In genomic region chr5:109923261-109924071, GRCm38 (mm10) we compare ENCODE assay signal across 7 mouse cellular contexts. TPM values are rescaled to one million over a fixed set of nuclear protein-coding genes. Genes with fewer than 3 reads are reported as not detected.
DNase-seq lines count a peak whose midpoint lies in the region; ATAC-seq lines count a peak whose summit lies in the region.
"Not testable (repeated sequence)": the region's sequence is repeated elsewhere in the genome, so short reads cannot be mapped to it uniquely, and the experiment has no call there.

Gm15446 (plus strand) TSS chr5:109923400.

- H3K27ac ChIP-seq in embryonic facial prominence, embryonic 11.5 days (replicated peaks; ENCODE audit: low read depth, low read length), result not testable (repeated sequence)
- H3K27ac ChIP-seq in limb, embryonic 10.5 days, result peak within 1 kb of the TSS; percentile 64; the same call in 1 of the 2 replicates
- H3K27ac ChIP-seq in midbrain, embryonic 13.5 days, result 0 out of 2 replicates have a peak within 1 kb of the TSS, but pooled peaks have one; percentile 30

- H3K4me2 ChIP-seq in embryonic facial prominence, embryonic 11.5 days (ENCODE audit: low read depth, low read length), result peak within 1 kb of the TSS; percentile 40
- H3K4me2 ChIP-seq in midbrain, embryonic 13.5 days (replicated peaks), result peak within 1 kb of the TSS; percentile 49

- ATAC-seq in embryonic facial prominence, embryonic 11.5 days (replicated peaks; ENCODE audit: insufficient number of reproducible peaks, low FRiP score, low TSS enrichment, low read depth), result peak; percentile 100
- ATAC-seq in granulocyte monocyte progenitor cell, adult 5-6 weeks (replicated peaks; ENCODE audit: poor library complexity, severe bottlenecking), result peak; percentile 98
- ATAC-seq in midbrain, embryonic 13.5 days, result peak; percentile 99

- peak; percentile 94 for DNase-seq in adrenal gland, postnatal 14 days
- peak; percentile 89 for DNase-seq in embryonic facial prominence, embryonic 11.5 days (ENCODE audit: low spot score)
- DNase-seq in kidney, adult 11 months, result peak; percentile 92
- DNase-seq in limb, embryonic 10.5 days (ENCODE audit: low spot score), result peak; percentile 78
- DNase-seq in spleen, adult 12 weeks (ENCODE audit: low spot score), result peak; percentile 62

- not testable (repeated sequence) for H3K36me3 ChIP-seq in embryonic facial prominence, embryonic 11.5 days (replicated peaks; ENCODE audit: control insufficient read depth, insufficient read depth, low read depth, low read length); limb, embryonic 10.5 days; midbrain, embryonic 13.5 days

- peak within 1 kb of the TSS; percentile 46 for H3K4me3 ChIP-seq in embryonic facial prominence, embryonic 11.5 days (ENCODE audit: low read depth, low read length)
- peak within 1 kb of the TSS; percentile 58 for H3K4me3 ChIP-seq in limb, embryonic 10.5 days
- H3K4me3 ChIP-seq in midbrain, embryonic 13.5 days (replicated peaks), result peak within 1 kb of the TSS; percentile 56

- H3K4me1 ChIP-seq in embryonic facial prominence, embryonic 11.5 days (ENCODE audit: control insufficient read depth, insufficient read depth, low read length); limb, embryonic 10.5 days: not testable (repeated sequence)
- H3K4me1 ChIP-seq in midbrain, embryonic 13.5 days (replicated peaks), result peaks cover 13% of the 10 kb centered on the region

- peak within 1 kb of the TSS; percentile 52 for H3K9ac ChIP-seq in embryonic facial prominence, embryonic 11.5 days (replicated peaks; ENCODE audit: low read length)
- peak within 1 kb of the TSS; percentile 70 for H3K9ac ChIP-seq in midbrain, embryonic 13.5 days (replicated peaks)

- not testable (repeated sequence) for H3K27me3 ChIP-seq in embryonic facial prominence, embryonic 11.5 days (ENCODE audit: control insufficient read depth, insufficient read depth, low read length); limb, embryonic 10.5 days (ENCODE audit: low read depth, poor library complexity, severe bottlenecking); midbrain, embryonic 13.5 days

- not testable (repeated sequence) for H3K9me3 ChIP-seq in embryonic facial prominence, embryonic 11.5 days (replicated peaks; ENCODE audit: control insufficient read depth, low read length); limb, embryonic 10.5 days (replicated peaks); midbrain, embryonic 13.5 days

- under 1% methylated on average over 22 of the region's 22 CpGs for WGBS in embryonic facial prominence, embryonic 11.5 days
- WGBS in limb, embryonic 10.5 days, result under 1% methylated on average over 22 of the region's 22 CpGs
- WGBS in midbrain, embryonic 13.5 days, result 0% methylated on average over 22 of the region's 22 CpGs

RNA-seq across cellular contexts. Expression of gene Gm15446, which starts in this region (rescaled TPM):
- 7.3 and 10.4 TPM in 2 replicates for total RNA-seq in adrenal gland, postnatal 14 days (2021)
- polyA plus RNA-seq in embryonic facial prominence, embryonic 11.5 days (2014; fragmentation: Nextera tagmentation; extraction: Ambion mirVana), result 0.35 and 0.98 TPM in 2 replicates
- total RNA-seq in granulocyte monocyte progenitor cell, adult 5-6 weeks (2014; fragmentation: Nextera tagmentation), result 26.2 and 35.1 TPM in 2 replicates
- 73.0 and 188 TPM in 2 replicates for total RNA-seq in granulocyte monocyte progenitor cell, adult 5-6 weeks (2017)
- 0.79 and 0.97 TPM in 2 replicates for polyA plus RNA-seq in limb, embryonic 10.5 days (2016; fragmentation: Nextera tagmentation; extraction: Ambion mirVana)
- polyA plus RNA-seq in midbrain, embryonic 13.5 days (2015; fragmentation: Nextera tagmentation; extraction: Ambion mirVana), result 0.31 and 0.61 TPM in 2 replicates

Comparison
In these comparisons a context has a peak if more than half of its experiments do, and no peak if none do; other contexts are left out.
1. Peak in DNase-seq, ATAC-seq, H3K4me3 ChIP-seq, H3K9ac ChIP-seq and H3K4me2 ChIP-seq in embryonic facial prominence, embryonic 11.5 days; RNA of the gene not detected or under 1 TPM.
2. Peak in DNase-seq, H3K4me3 ChIP-seq and H3K27ac ChIP-seq in limb, embryonic 10.5 days; RNA of the gene not detected or under 1 TPM.
3. Peak in ATAC-seq, H3K4me3 ChIP-seq, H3K27ac ChIP-seq, H3K9ac ChIP-seq and H3K4me2 ChIP-seq in midbrain, embryonic 13.5 days; RNA of the gene not detected or under 1 TPM.